Mouse (Mus musculus) heart, adult 18-20 months (tissue): ENCODE measurements at regions not wholly inside any gene's neighbourhood (a gene's known extent, or its start where the extent isn't known, plus 50 kb on each side); places are given as distances from the start of the nearest gene placed in this dataset.

Experiments used
- DNase-seq, 2 experiments: peaks; one replicate each; pipeline ENCODE4 v3.0.0; 2021 to 2022; ENCODE audit warnings: mixed read lengths in 1 of 2

GRCm38 (mm10) chr12:68554292-68554691 is 604.7 kb downstream of the Rps29 start:
- no peak for DNase-seq

GRCm38 (mm10) chr12:68541811-68542210 is 617.2 kb downstream of the Rps29 start:
- DNase-seq: no peak

GRCm38 (mm10) chr12:68500794-68501193 is 658.2 kb downstream of the Rps29 start:
- no peak for DNase-seq

- DNase-seq: no peak
Measured at GRCm38 (mm10) chr12:68463032-68463431, 696.0 kb downstream of the Rps29 start.

GRCm38 (mm10) chr12:68458196-68458595 is 700.8 kb downstream of the Rps29 start:
- DNase-seq: no peak

GRCm38 (mm10) chr12:68426601-68427000 is 732.4 kb downstream of the Rps29 start:
- no peak for DNase-seq

GRCm38 (mm10) chr12:68425006-68425405 is 734.0 kb downstream of the Rps29 start:
- no peak for DNase-seq
